Mouse (Mus musculus) kidney, adult 2 months (tissue): Measurements from ENCODE around the gene Trim14.

Source experiments
- CTCF ChIP-seq: fragments of 200-500 bp; conservative IDR thresholded peaks from 2 replicates; pipeline ENCODE4 v1.5.1; 2011; ENCODE audit warnings: low read depth, mild to moderate bottlenecking, control low read depth, low read length, moderate library complexity, mixed read lengths; ENCODE audit not compliant: insufficient read depth, insufficient read length
- POLR2A ChIP-seq: fragments of 200-500 bp; IDR thresholded peaks from one replicate; pipeline ENCODE4 v1.6.1; 2011; ENCODE audit warnings: low read depth, low read length, control low read depth

- no peak for TF ChIP-seq CTCF
- no peak for TF ChIP-seq POLR2A
Measured at GRCm38 (mm10) chr4:46574024-46574753, 38.2 kb upstream of the Trim14 start.
